Mouse (Mus musculus) liver, postnatal 0 days (tissue): ENCODE measurements around the gene Bicdl2. TPM values are rescaled to one million over a fixed set of nuclear protein-coding genes. Genes with fewer than 3 reads are reported as not detected.

Experiments used
- ATAC-seq: fragments of 200-750 bp; cut with Nextera tagmentation; 2 replicates; pipeline ENCODE4 v1.8.0; 2017; ENCODE audit warnings: mild to moderate bottlenecking, moderate library complexity
- DNase-seq: peaks from one replicate; pipeline ENCODE4 v3.0.0-alpha.2; 2016
- H3K27ac ChIP-seq: fragments of 300-500 bp; sonication (generic); 2 replicates; pipeline ENCODE4 v1.5.1; 2014; ENCODE audit warnings: antibody characterized with exemption, moderate library complexity, mild to moderate bottlenecking, low read depth
- H3K27me3 ChIP-seq: fragments of 300-500 bp; sonication (generic); 2 replicates; pipeline ENCODE4 v1.6.1; 2014; ENCODE audit warnings: low read length, control low read depth, mixed read lengths; ENCODE audit not compliant: insufficient read depth
- H3K36me3 ChIP-seq: fragments of 300-500 bp; sonication (generic); replicated peaks from 2 replicates; pipeline ENCODE4 v1.6.1; 2014; ENCODE audit warnings: mild to moderate bottlenecking, control low read depth, low read length, moderate library complexity, mixed read lengths; ENCODE audit not compliant: insufficient read depth
- H3K4me1 ChIP-seq: fragments of 300-500 bp; sonication (generic); 2 replicates; pipeline ENCODE4 v1.6.1; 2014; ENCODE audit warnings: antibody characterized with exemption, mild to moderate bottlenecking, control low read depth; ENCODE audit not compliant: insufficient read depth
- H3K4me2 ChIP-seq: fragments of 300-500 bp; sonication (generic); 2 replicates; pipeline ENCODE4 v1.6.1; 2014; ENCODE audit warnings: low read depth, mild to moderate bottlenecking, low read length, moderate library complexity, mixed read lengths
- H3K4me3 ChIP-seq: fragments of 300-500 bp; sonication (generic); 2 replicates; pipeline ENCODE4 v1.5.1; 2014; ENCODE audit warnings: low read depth, low read length
- H3K9ac ChIP-seq: fragments of 300-500 bp; sonication (generic); replicated peaks from 2 replicates; pipeline ENCODE4 v1.6.1; 2014; ENCODE audit warnings: mild to moderate bottlenecking, moderate library complexity
- H3K9me3 ChIP-seq: fragments of 300-500 bp; sonication (generic); 2 replicates; pipeline ENCODE4 v1.6.1; 2016; ENCODE audit warnings: mild to moderate bottlenecking, control low read depth, low read length, mixed read lengths
- CTCF ChIP-seq: sonication (generic); IDR thresholded peaks from 2 replicates; pipeline ENCODE4 v1.5.1; 2016; ENCODE audit warnings: antibody characterized with exemption, low read depth
- EP300 ChIP-seq: IDR thresholded peaks from 2 replicates; pipeline ENCODE4 v1.6.1; 2016; ENCODE audit warnings: antibody characterized with exemption, low read depth, mild to moderate bottlenecking
- WGBS: fragments of 180-500 bp; shearing (Covaris S2); extraction: QIAGEN DNeasy Blood & Tissue Kit; methylation state at CpG from one replicate; pipeline ENCODE4 v1.1.7; 2014; ENCODE audit not compliant: insufficient replicate concordance; 5-methylcytosine and 5-hydroxymethylcytosine counted together
- polyA plus RNA-seq: library from polyadenylated mRNA; unstranded; fragments of >200 nt; fragmentation: Nextera tagmentation; extraction: Ambion mirVana; gene quantifications from 2 replicates; pipeline ENCODE4 v1.2.1, GENCODE M21; 2015

Gene Bicdl2
- polyA plus RNA-seq, 1 experiment from 2014 or later = 0.31 TPM

DNA sequence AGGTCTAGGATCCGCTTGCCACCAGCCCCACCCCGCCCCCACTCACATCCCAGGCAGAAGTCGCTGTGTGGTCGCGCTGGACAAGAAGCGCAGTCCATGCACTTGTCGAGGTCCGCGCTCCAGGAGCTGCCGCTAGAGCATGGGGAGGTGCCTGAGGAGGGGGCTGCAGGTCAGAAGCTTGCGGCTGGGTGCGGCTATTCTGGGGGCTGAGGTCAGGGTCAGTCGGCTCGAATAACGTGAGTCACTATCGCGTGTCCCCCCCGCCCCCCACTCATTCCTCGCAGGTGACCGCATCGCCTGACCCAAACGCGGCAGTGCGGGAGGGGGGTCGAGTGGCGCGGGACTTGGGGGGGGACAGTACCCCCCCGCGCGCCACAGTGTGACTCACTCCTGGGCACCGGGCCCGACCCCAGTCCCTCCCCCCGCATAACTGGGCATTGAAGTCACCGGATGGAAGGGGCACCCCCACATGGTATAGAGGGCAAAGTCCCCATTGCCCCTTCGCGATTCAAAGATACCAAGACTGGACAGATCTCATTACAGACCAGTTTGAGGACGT lies 16.2 kb downstream of the Bicdl2 start:
- H3K4me3 ChIP-seq = peak overlapping the region; percentile 57
- H3K27me3 ChIP-seq = peaks cover 38% of the 10 kb centered on the region
- 2% methylated on average over 28 of the region's 37 CpGs for WGBS
- DNase-seq = peak; percentile 68
- peaks cover 37% of the 10 kb centered on the region for H3K4me1 ChIP-seq
- ATAC-seq = peak; percentile 34
- H3K4me2 ChIP-seq = peak overlapping the region; percentile 94
- no peaks in the 10 kb centered on the region for H3K9me3 ChIP-seq
- no peaks in the 10 kb centered on the region for H3K36me3 ChIP-seq
- peak overlapping the region; percentile 77 for H3K27ac ChIP-seq
- peak overlapping the region; percentile 66 for H3K9ac ChIP-seq
- TF ChIP-seq EP300 (no peak), CTCF (no peak)

DNA sequence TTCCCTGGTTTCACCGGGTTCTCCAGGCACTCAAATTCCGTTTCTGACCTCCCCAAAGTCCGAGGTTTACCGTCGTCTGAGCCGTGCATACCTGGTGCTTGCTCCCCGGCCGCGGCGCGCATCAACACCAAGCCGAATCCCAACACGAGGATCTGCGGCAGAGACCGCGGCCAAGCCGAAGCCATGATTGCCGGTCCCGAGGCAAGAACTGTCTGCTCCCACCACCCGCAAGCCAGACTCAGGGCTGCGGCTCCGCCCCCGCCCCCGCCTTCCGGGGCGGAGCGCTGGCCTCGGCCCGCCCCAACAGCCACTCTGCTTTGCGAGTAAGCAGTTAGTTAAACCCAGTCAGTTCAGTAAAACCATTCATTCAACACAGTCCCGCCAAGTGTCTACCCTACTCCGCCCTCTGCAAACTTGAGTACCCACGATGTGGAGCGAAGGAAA lies 17.0 kb downstream of the Bicdl2 start, which contains the start of gene Tnfrsf12a:
Gene Tnfrsf12a (minus strand): TSS at position 233 of the 444 bp plus-strand sequence.
- peaks cover 37% of the 10 kb centered on the region for H3K4me1 ChIP-seq
- peak within 1 kb of the TSS; percentile 94 for H3K4me2 ChIP-seq
- DNase-seq (peak; percentile 87), ATAC-seq (peak; percentile 40)
- H3K4me3 ChIP-seq = peak within 1 kb of the TSS; percentile 57
- peak within 1 kb of the TSS; percentile 66 for H3K9ac ChIP-seq
- TF ChIP-seq CTCF = no peak
- TF ChIP-seq EP300 = no peak
- H3K9me3 ChIP-seq = no peaks in the 10 kb centered on the region
- H3K36me3 ChIP-seq = no peaks in the 10 kb centered on the region
- WGBS = under 1% methylated on average over 34 of the region's 34 CpGs
- H3K27ac ChIP-seq = peak within 1 kb of the TSS; percentile 77
- peaks cover 44% of the 10 kb centered on the region for H3K27me3 ChIP-seq

DNA sequence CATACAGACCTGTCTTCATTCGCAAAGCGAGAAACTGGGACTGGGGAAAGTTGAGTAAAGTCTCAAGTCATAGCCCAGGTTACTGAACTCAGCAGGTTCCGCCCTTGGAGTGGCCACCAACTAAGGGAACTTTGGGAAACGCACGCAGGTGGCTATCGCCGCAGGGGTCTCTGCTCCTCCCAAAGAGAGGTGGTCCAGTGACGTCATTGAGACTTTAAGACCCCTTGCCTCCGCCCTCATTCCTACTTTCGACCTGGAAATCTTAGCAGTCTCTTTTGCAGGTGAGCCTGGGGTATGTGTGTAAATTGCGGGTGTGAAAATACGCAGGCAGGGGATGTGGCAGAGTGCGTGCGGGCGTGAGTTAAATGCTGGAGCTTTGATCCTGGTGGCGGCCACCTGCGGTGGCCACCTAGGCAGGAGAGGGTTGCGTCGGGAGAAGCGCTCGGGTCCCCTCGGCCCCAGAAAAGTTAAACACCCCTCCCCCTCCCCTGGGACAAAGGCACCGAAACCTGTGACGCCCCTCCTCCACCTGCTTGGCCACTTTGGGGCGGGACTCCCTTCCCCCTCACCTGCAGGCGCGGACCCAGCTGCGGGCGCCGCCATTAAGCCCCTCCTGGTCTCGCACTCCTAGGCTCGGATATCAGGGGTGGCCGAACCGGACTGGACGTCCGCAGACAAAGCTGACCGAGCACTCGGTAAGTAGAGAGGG lies 19.0 kb downstream of the Bicdl2 start, which contains the start of gene Cldn6:
Gene Cldn6 (plus strand): TSS at position 123 of the 709 bp plus-strand sequence.
- H3K4me2 ChIP-seq = peak within 1 kb of the TSS; percentile 22; the same call in 1 of the 2 replicates
- no peak within 1 kb of the TSS for H3K27ac ChIP-seq
- H3K9me3 ChIP-seq = no peaks in the 10 kb centered on the region
- H3K36me3 ChIP-seq = no peaks in the 10 kb centered on the region
- H3K4me3 ChIP-seq = 0 out of 2 replicates have a peak within 1 kb of the TSS, but pooled peaks have one; percentile 10
- 6% methylated on average over 38 of the region's 38 CpGs for WGBS
- peaks cover 28% of the 10 kb centered on the region for H3K4me1 ChIP-seq
- no peak for DNase-seq
- peak within 1 kb of the TSS; percentile 26; the same call in 1 of the 2 replicates for H3K9ac ChIP-seq
- TF ChIP-seq CTCF (no peak), EP300 (no peak)
- peaks cover 64% of the 10 kb centered on the region for H3K27me3 ChIP-seq
- no peak for ATAC-seq

DNA sequence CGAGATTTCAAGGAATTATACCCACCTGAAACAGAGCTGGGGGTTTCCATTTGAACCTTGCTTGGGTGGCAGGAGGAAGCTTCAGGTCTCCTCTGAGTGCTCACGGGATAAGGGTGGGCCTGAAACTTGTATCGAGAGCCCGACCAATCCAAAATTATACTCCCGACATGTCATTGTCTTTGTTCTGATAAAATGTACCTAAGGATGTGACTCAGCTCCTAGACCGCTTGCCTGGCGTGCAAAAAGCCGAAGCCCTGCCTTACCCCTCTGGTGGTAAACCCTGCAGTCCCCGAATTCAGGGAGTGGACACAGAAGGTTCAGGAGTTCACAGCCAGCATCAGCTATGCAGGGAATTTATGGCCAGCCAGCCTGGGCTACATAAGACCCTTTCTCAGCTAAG lies 20.0 kb downstream of the Bicdl2 start:
- 53% methylated on average over 9 of the region's 9 CpGs for WGBS
- DNase-seq (no peak), ATAC-seq (no peak)
- H3K27ac ChIP-seq = no peak overlapping the region
- peaks cover 67% of the 10 kb centered on the region for H3K27me3 ChIP-seq
- no peak overlapping the region for H3K4me2 ChIP-seq
- H3K36me3 ChIP-seq = no peaks in the 10 kb centered on the region
- peaks cover 23% of the 10 kb centered on the region for H3K4me1 ChIP-seq
- no peaks in the 10 kb centered on the region for H3K9me3 ChIP-seq
- H3K4me3 ChIP-seq = no peak overlapping the region
- H3K9ac ChIP-seq = no peak overlapping the region
- TF ChIP-seq EP300 = no peak
- no peak for TF ChIP-seq CTCF

DNA sequence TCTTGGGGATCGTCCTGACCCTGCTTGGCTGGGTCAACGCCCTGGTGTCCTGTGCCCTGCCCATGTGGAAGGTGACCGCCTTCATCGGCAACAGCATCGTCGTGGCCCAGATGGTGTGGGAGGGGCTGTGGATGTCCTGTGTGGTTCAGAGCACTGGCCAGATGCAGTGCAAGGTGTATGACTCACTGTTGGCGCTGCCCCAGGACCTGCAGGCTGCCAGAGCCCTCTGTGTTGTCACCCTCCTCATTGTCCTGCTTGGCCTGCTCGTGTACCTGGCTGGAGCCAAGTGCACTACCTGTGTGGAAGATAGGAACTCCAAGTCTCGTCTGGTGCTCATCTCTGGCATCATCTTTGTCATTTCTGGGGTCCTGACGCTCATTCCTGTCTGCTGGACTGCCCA lies 20.8 kb downstream of the Bicdl2 start:
- Histone ChIP-seq H3K9ac (no peak overlapping the region), H3K27ac (no peak overlapping the region), H3K27me3 (peaks cover 67% of the 10 kb centered on the region), H3K4me1 (peaks cover 18% of the 10 kb centered on the region), H3K36me3 (no peaks in the 10 kb centered on the region), H3K4me2 (no peak overlapping the region), H3K4me3 (no peak overlapping the region), H3K9me3 (no peaks in the 10 kb centered on the region)
- TF ChIP-seq EP300 (no peak), CTCF (no peak)
- 64% methylated on average over 10 of the region's 10 CpGs for WGBS
- DNase-seq = peak; percentile 66
- ATAC-seq = peak; percentile 51

GRCm38 (mm10) chr17:23682092-23682491 lies 21.8 kb downstream of the Bicdl2 start:
- WGBS = 42% methylated on average over 4 of the region's 4 CpGs
- no peak overlapping the region for H3K9ac ChIP-seq
- peaks cover 67% of the 10 kb centered on the region for H3K27me3 ChIP-seq
- H3K4me1 ChIP-seq = peaks cover 12% of the 10 kb centered on the region
- no peak for ATAC-seq
- no peaks in the 10 kb centered on the region for H3K9me3 ChIP-seq
- no peak overlapping the region for H3K4me2 ChIP-seq
- no peaks in the 10 kb centered on the region for H3K36me3 ChIP-seq
- no peak overlapping the region for H3K4me3 ChIP-seq
- TF ChIP-seq EP300 (no peak), CTCF (no peak)
- no peak for DNase-seq
- no peak overlapping the region for H3K27ac ChIP-seq
